Mouse (Mus musculus): ENCODE measurements at regions not wholly inside any gene's neighbourhood (a gene's known extent, or its start where the extent isn't known, plus 50 kb on each side); places are given as distances from the start of the nearest gene placed in this dataset.
"Not testable (repeated sequence)": the region's sequence is repeated elsewhere in the genome, so short reads cannot be mapped to it uniquely, and the experiment has no call there.

- DNase-seq (ENCODE audit: low spot score) (no peak), ATAC-seq (replicated peaks; ENCODE audit: low FRiP score) (peak; percentile 39; the same call in 1 of the 2 replicates)
- no peak overlapping the region for H3K27ac ChIP-seq (ENCODE audit: low read depth, low read length)
Observed at GRCm38 (mm10) chr3:126122323-126123259, 184.2 kb upstream of the Ugt8a start.

GRCm38 (mm10) chr3:126166542-126166941 lies 196.9 kb upstream of the Arsj start:
- Histone ChIP-seq H3K4me2 (ENCODE audit: low read depth, low read length, severe bottlenecking) (no peak overlapping the region), H3K27me3 (ENCODE audit: control insufficient read depth, insufficient read depth, low read length) (no peaks in the 10 kb centered on the region), H3K4me3 (ENCODE audit: low read depth, low read length) (no peak overlapping the region), H3K9ac (ENCODE audit: low read length) (no peak overlapping the region), H3K36me3 (ENCODE audit: control insufficient read depth, insufficient read depth, low read length) (no peaks in the 10 kb centered on the region), H3K4me1 (replicated peaks; ENCODE audit: control insufficient read depth, insufficient read depth, low read length) (no peaks in the 10 kb centered on the region), H3K27ac (ENCODE audit: low read depth, low read length) (no peak overlapping the region), H3K9me3 (ENCODE audit: control insufficient read depth, low read length) (no peaks in the 10 kb centered on the region)
- 77% methylated on average over 1 of the region's 1 CpGs for WGBS
- DNase-seq (ENCODE audit: low spot score) (no peak), ATAC-seq (replicated peaks; ENCODE audit: low FRiP score) (no peak)

More at GRCm38 (mm10) chr3:126122323-126123259, 184.2 kb upstream of the Ugt8a start:
- Histone ChIP-seq H3K36me3 (ENCODE audit: control insufficient read depth, insufficient read depth, low read length) (no peaks in the 10 kb centered on the region), H3K4me1 (replicated peaks; ENCODE audit: control insufficient read depth, insufficient read depth, low read length) (no peaks in the 10 kb centered on the region), H3K4me3 (ENCODE audit: low read depth, low read length) (no peak overlapping the region), H3K27me3 (ENCODE audit: control insufficient read depth, insufficient read depth, low read length) (no peaks in the 10 kb centered on the region), H3K9me3 (ENCODE audit: control insufficient read depth, low read length) (no peaks in the 10 kb centered on the region), H3K9ac (ENCODE audit: low read length) (no peak overlapping the region), H3K4me2 (ENCODE audit: low read depth, low read length, severe bottlenecking) (no peak overlapping the region)
- 85% methylated on average over 2 of the region's 2 CpGs for WGBS

- DNase-seq (ENCODE audit: low spot score) (no peak), ATAC-seq (replicated peaks; ENCODE audit: low FRiP score) (no peak)
- Histone ChIP-seq H3K9ac (ENCODE audit: low read length) (no peak overlapping the region), H3K4me2 (ENCODE audit: low read depth, low read length, severe bottlenecking) (no peak overlapping the region), H3K9me3 (ENCODE audit: control insufficient read depth, low read length) (no peaks in the 10 kb centered on the region), H3K4me1 (replicated peaks; ENCODE audit: control insufficient read depth, insufficient read depth, low read length) (no peaks in the 10 kb centered on the region), H3K27ac (ENCODE audit: low read depth, low read length) (no peak overlapping the region), H3K27me3 (ENCODE audit: control insufficient read depth, insufficient read depth, low read length) (no peaks in the 10 kb centered on the region), H3K4me3 (ENCODE audit: low read depth, low read length) (no peak overlapping the region), H3K36me3 (ENCODE audit: control insufficient read depth, insufficient read depth, low read length) (no peaks in the 10 kb centered on the region)
- 86% methylated on average over 3 of the region's 3 CpGs for WGBS
Observed at GRCm38 (mm10) chr3:126209024-126209423, 154.5 kb upstream of the Arsj start.

- WGBS, result 87% methylated on average over 1 of the region's 1 CpGs
- no peaks in the 10 kb centered on the region for H3K36me3 ChIP-seq (ENCODE audit: control insufficient read depth, insufficient read depth, low read length)
- no peak overlapping the region for H3K27ac ChIP-seq (ENCODE audit: low read depth, low read length)
Observed at GRCm38 (mm10) chr3:126210226-126210625, 153.3 kb upstream of the Arsj start.

GRCm38 (mm10) chr3:126227575-126227974 lies 135.9 kb upstream of the Arsj start:
- H3K9ac ChIP-seq (ENCODE audit: low read length), result no peak overlapping the region
- H3K4me3 ChIP-seq (ENCODE audit: low read depth, low read length), result no peak overlapping the region
- H3K4me1 ChIP-seq (replicated peaks; ENCODE audit: control insufficient read depth, insufficient read depth, low read length), result no peaks in the 10 kb centered on the region
- H3K27ac ChIP-seq (ENCODE audit: low read depth, low read length), result no peak overlapping the region
- H3K36me3 ChIP-seq (ENCODE audit: control insufficient read depth, insufficient read depth, low read length), result no peaks in the 10 kb centered on the region
- H3K27me3 ChIP-seq (ENCODE audit: control insufficient read depth, insufficient read depth, low read length), result no peaks in the 10 kb centered on the region
- H3K4me2 ChIP-seq (ENCODE audit: low read depth, low read length, severe bottlenecking), result no peak overlapping the region
- WGBS, result 96% methylated on average over 4 of the region's 4 CpGs
- ATAC-seq (replicated peaks; ENCODE audit: low FRiP score), result no peak
- H3K9me3 ChIP-seq (ENCODE audit: control insufficient read depth, low read length), result no peaks in the 10 kb centered on the region
- DNase-seq (ENCODE audit: low spot score), result no peak

More at GRCm38 (mm10) chr3:126210226-126210625, 153.3 kb upstream of the Arsj start:
- Histone ChIP-seq H3K4me1 (replicated peaks; ENCODE audit: control insufficient read depth, insufficient read depth, low read length) (no peaks in the 10 kb centered on the region), H3K27me3 (ENCODE audit: control insufficient read depth, insufficient read depth, low read length) (no peaks in the 10 kb centered on the region), H3K9me3 (ENCODE audit: control insufficient read depth, low read length) (no peaks in the 10 kb centered on the region), H3K4me3 (ENCODE audit: low read depth, low read length) (no peak overlapping the region), H3K4me2 (ENCODE audit: low read depth, low read length, severe bottlenecking) (no peak overlapping the region), H3K9ac (ENCODE audit: low read length) (no peak overlapping the region)
- DNase-seq (ENCODE audit: low spot score) (no peak), ATAC-seq (replicated peaks; ENCODE audit: low FRiP score) (no peak)

GRCm38 (mm10) chr3:126245834-126246233 lies 117.7 kb upstream of the Arsj start:
- WGBS, result 92% methylated on average over 3 of the region's 3 CpGs
- no peak overlapping the region for H3K4me2 ChIP-seq (ENCODE audit: low read depth, low read length, severe bottlenecking)
- ATAC-seq (replicated peaks; ENCODE audit: low FRiP score), result no peak

GRCm38 (mm10) chr3:126261270-126261669 lies 102.2 kb upstream of the Arsj start:
- H3K36me3 ChIP-seq (ENCODE audit: control insufficient read depth, insufficient read depth, low read length), result no peaks in the 10 kb centered on the region
- no peak for ATAC-seq (replicated peaks; ENCODE audit: low FRiP score)
- no peak for DNase-seq (ENCODE audit: low spot score)
- H3K4me2 ChIP-seq (ENCODE audit: low read depth, low read length, severe bottlenecking), result no peak overlapping the region
- H3K27me3 ChIP-seq (ENCODE audit: control insufficient read depth, insufficient read depth, low read length), result no peaks in the 10 kb centered on the region
- WGBS, result 76% methylated on average over 8 of the region's 8 CpGs
- H3K9ac ChIP-seq (ENCODE audit: low read length), result no peak overlapping the region
- H3K9me3 ChIP-seq (ENCODE audit: control insufficient read depth, low read length), result no peaks in the 10 kb centered on the region
- H3K4me1 ChIP-seq (replicated peaks; ENCODE audit: control insufficient read depth, insufficient read depth, low read length), result no peaks in the 10 kb centered on the region
- H3K4me3 ChIP-seq (ENCODE audit: low read depth, low read length), result no peak overlapping the region
- H3K27ac ChIP-seq (ENCODE audit: low read depth, low read length), result no peak overlapping the region

More at GRCm38 (mm10) chr3:126245834-126246233, 117.7 kb upstream of the Arsj start:
- Histone ChIP-seq H3K9me3 (ENCODE audit: control insufficient read depth, low read length) (no peaks in the 10 kb centered on the region), H3K27ac (ENCODE audit: low read depth, low read length) (no peak overlapping the region), H3K4me1 (replicated peaks; ENCODE audit: control insufficient read depth, insufficient read depth, low read length) (no peaks in the 10 kb centered on the region), H3K36me3 (ENCODE audit: control insufficient read depth, insufficient read depth, low read length) (no peaks in the 10 kb centered on the region), H3K27me3 (ENCODE audit: control insufficient read depth, insufficient read depth, low read length) (no peaks in the 10 kb centered on the region), H3K9ac (ENCODE audit: low read length) (no peak overlapping the region), H3K4me3 (ENCODE audit: low read depth, low read length) (no peak overlapping the region)
- DNase-seq (ENCODE audit: low spot score), result no peak

GRCm38 (mm10) chr3:126272027-126272426 lies 91.5 kb upstream of the Arsj start:
- not testable (repeated sequence) for H3K9ac ChIP-seq (ENCODE audit: low read length); H3K36me3 ChIP-seq (ENCODE audit: control insufficient read depth, insufficient read depth, low read length); H3K4me3 ChIP-seq (ENCODE audit: low read depth, low read length); H3K27me3 ChIP-seq (ENCODE audit: control insufficient read depth, insufficient read depth, low read length); H3K9me3 ChIP-seq (ENCODE audit: control insufficient read depth, low read length); ATAC-seq (replicated peaks; ENCODE audit: low FRiP score); H3K4me1 ChIP-seq (replicated peaks; ENCODE audit: control insufficient read depth, insufficient read depth, low read length); H3K27ac ChIP-seq (ENCODE audit: low read depth, low read length); DNase-seq (ENCODE audit: low spot score); H3K4me2 ChIP-seq (ENCODE audit: low read depth, low read length, severe bottlenecking)

- H3K4me3 ChIP-seq (ENCODE audit: low read depth, low read length), result no peak overlapping the region
- ATAC-seq (replicated peaks; ENCODE audit: low FRiP score) (no peak), DNase-seq (ENCODE audit: low spot score) (no peak)
- H3K27ac ChIP-seq (ENCODE audit: low read depth, low read length), result no peak overlapping the region
- H3K9me3 ChIP-seq (ENCODE audit: control insufficient read depth, low read length), result no peaks in the 10 kb centered on the region
- 92% methylated on average over 3 of the region's 3 CpGs for WGBS
- no peak overlapping the region for H3K9ac ChIP-seq (ENCODE audit: low read length)
- no peaks in the 10 kb centered on the region for H3K27me3 ChIP-seq (ENCODE audit: control insufficient read depth, insufficient read depth, low read length)
- no peaks in the 10 kb centered on the region for H3K4me1 ChIP-seq (replicated peaks; ENCODE audit: control insufficient read depth, insufficient read depth, low read length)
- no peaks in the 10 kb centered on the region for H3K36me3 ChIP-seq (ENCODE audit: control insufficient read depth, insufficient read depth, low read length)
- no peak overlapping the region for H3K4me2 ChIP-seq (ENCODE audit: low read depth, low read length, severe bottlenecking)
Observed at GRCm38 (mm10) chr3:126273566-126273965, 89.9 kb upstream of the Arsj start.
